Comparison of ENCODE assay signal across 29 mouse cellular contexts in genomic region chr6:53720009-53720408, GRCm38 (mm10).
"Had no signal": no experiment of that assay in that cellular context is flagged by ENCODE, and none has a peak within 500 bp of the region (broad histone marks: within the 10 kb centered on the region; RNA-seq: fewer than 3 reads in every experiment).

No protein-coding gene starts in this region.

- H3K27me3 ChIP-seq: embryonic facial prominence, embryonic 12.5 days; embryonic facial prominence, embryonic 15.5 days; forebrain, embryonic 13.5 days; forebrain, embryonic 15.5 days had no signal

- H3K36me3 ChIP-seq: embryonic facial prominence, embryonic 10.5 days; embryonic facial prominence, embryonic 12.5 days; embryonic facial prominence, embryonic 13.5 days; embryonic facial prominence, embryonic 15.5 days; forebrain, embryonic 10.5 days; forebrain, embryonic 12.5 days; forebrain, embryonic 15.5 days had no signal

- H3K4me2 ChIP-seq: embryonic facial prominence, embryonic 12.5 days; embryonic facial prominence, embryonic 13.5 days; embryonic facial prominence, embryonic 15.5 days; forebrain, embryonic 12.5 days; forebrain, embryonic 13.5 days; forebrain, embryonic 15.5 days had no signal

- H3K4me1 ChIP-seq: forebrain, embryonic 12.5 days; forebrain, embryonic 13.5 days; forebrain, embryonic 15.5 days had no signal

- ATAC-seq: forebrain, embryonic 13.5 days; forebrain, embryonic 14.5 days; forebrain, embryonic 15.5 days; forebrain, embryonic 16.5 days; forebrain, postnatal 0 days had no signal

- DNase-seq: cerebellum, adult 18-20 months; cerebellum, adult 2 months; cerebellum, adult 8-10 months; cerebellum, adult 9-10 months; cerebellum, adult 9-11 months; cerebellum, postnatal 10 days; cerebellum, postnatal 14 days; cerebellum, postnatal 25 days; cerebellum, postnatal 36 days; embryo, embryonic 11 days; forebrain, postnatal 0 days; gastrocnemius, adult 2 months; gastrocnemius, postnatal 10 days; gastrocnemius, postnatal 14 days; gastrocnemius, postnatal 25 days; gastrocnemius, postnatal 36 days; heart, adult 11 months; heart, adult 18-20 months had no signal

- H3K27ac ChIP-seq: embryonic facial prominence, embryonic 10.5 days; embryonic facial prominence, embryonic 12.5 days; embryonic facial prominence, embryonic 13.5 days; embryonic facial prominence, embryonic 15.5 days; forebrain, embryonic 10.5 days; forebrain, embryonic 12.5 days; forebrain, embryonic 13.5 days; forebrain, embryonic 15.5 days; gastrocnemius, adult 2 months had no signal

- H3K4me3 ChIP-seq: embryonic facial prominence, embryonic 10.5 days; embryonic facial prominence, embryonic 12.5 days; embryonic facial prominence, embryonic 13.5 days; embryonic facial prominence, embryonic 15.5 days; erythroblast, embryonic 14.5 days; forebrain, embryonic 10.5 days; forebrain, embryonic 12.5 days; forebrain, embryonic 13.5 days; forebrain, embryonic 15.5 days; gastrocnemius, adult 2 months had no signal

- H3K9me3 ChIP-seq: embryonic facial prominence, embryonic 10.5 days; embryonic facial prominence, embryonic 12.5 days; embryonic facial prominence, embryonic 13.5 days; embryonic facial prominence, embryonic 15.5 days; forebrain, embryonic 10.5 days; forebrain, embryonic 12.5 days; forebrain, embryonic 13.5 days; forebrain, embryonic 15.5 days had no signal

- H3K9ac ChIP-seq: embryonic facial prominence, embryonic 12.5 days; embryonic facial prominence, embryonic 13.5 days; embryonic facial prominence, embryonic 15.5 days; forebrain, embryonic 12.5 days; forebrain, embryonic 13.5 days; forebrain, embryonic 15.5 days; forebrain, postnatal 0 days had no signal
